Comparison of ENCODE assay signal across 13 mouse cellular contexts in genomic region chr6:61210061-61210737, GRCm38 (mm10). TPM values are rescaled to one million over a fixed set of nuclear protein-coding genes. Genes with fewer than 3 reads are reported as not detected.
DNase-seq lines count a peak whose midpoint lies in the region; ATAC-seq and TF ChIP-seq lines count a peak whose summit lies in the region.
"Had no signal": no experiment of that assay in that cellular context is flagged by ENCODE, and none has a peak within 500 bp of the region (broad histone marks: within the 10 kb centered on the region; RNA-seq: fewer than 3 reads in every experiment).

No protein-coding gene starts in this region.

- H3K4me1 ChIP-seq in hindbrain, embryonic 16.5 days (ENCODE audit: control insufficient read depth, insufficient read depth, low read depth, low read length) = peaks cover 6% of the 10 kb centered on the region
- H3K4me1 ChIP-seq in neural tube, embryonic 14.5 days (ENCODE audit: control insufficient read depth, insufficient read depth, low read length) = no peaks in the 10 kb centered on the region
- H3K4me1 ChIP-seq: heart, embryonic 13.5 days had no signal

- no peaks in the 10 kb centered on the region for H3K27me3 ChIP-seq in hindbrain, embryonic 16.5 days (replicated peaks; ENCODE audit: control insufficient read depth, insufficient read depth, low read length)
- no peaks in the 10 kb centered on the region for H3K27me3 ChIP-seq in neural tube, embryonic 14.5 days (ENCODE audit: control insufficient read depth, insufficient read depth, low read length)
- H3K27me3 ChIP-seq: heart, embryonic 13.5 days had no signal

- H3K36me3 ChIP-seq in hindbrain, embryonic 16.5 days (ENCODE audit: control insufficient read depth, insufficient read depth, low read length) = no peaks in the 10 kb centered on the region
- H3K36me3 ChIP-seq in neural tube, embryonic 14.5 days (ENCODE audit: control insufficient read depth, insufficient read depth, low read length) = no peaks in the 10 kb centered on the region
- H3K36me3 ChIP-seq: heart, embryonic 13.5 days had no signal

- no peak overlapping the region for H3K9ac ChIP-seq in hindbrain, embryonic 16.5 days (ENCODE audit: low read depth, low read length)
- no peak overlapping the region for H3K9ac ChIP-seq in neural tube, embryonic 14.5 days (replicated peaks; ENCODE audit: low read depth, low read length)
- H3K9ac ChIP-seq: heart, embryonic 13.5 days had no signal

- no peak overlapping the region for H3K4me2 ChIP-seq in hindbrain, embryonic 16.5 days (ENCODE audit: low read length)
- no peak overlapping the region for H3K4me2 ChIP-seq in neural tube, embryonic 14.5 days (ENCODE audit: low read depth, low read length)
- H3K4me2 ChIP-seq: heart, embryonic 13.5 days had no signal

- H3K27ac ChIP-seq in layer of hippocampus, adult 2 months = peak overlapping the region; percentile 7; the same call in 1 of the 2 replicates
- no peak overlapping the region for H3K27ac ChIP-seq in hindbrain, embryonic 16.5 days (ENCODE audit: low read depth, low read length)
- H3K27ac ChIP-seq in neural tube, embryonic 14.5 days (ENCODE audit: low read depth, low read length) = no peak overlapping the region
- H3K27ac ChIP-seq: heart, embryonic 13.5 days had no signal

- TF ChIP-seq CTCF in layer of hippocampus, adult 2 months (conservative IDR thresholded peaks at IDR 0.05) = no peak

- no peak for DNase-seq in cerebellum, adult 18-20 months
- no peak for DNase-seq in layer of hippocampus, adult 2 months (ENCODE audit: low spot score in 2 of 2)
- no peak for DNase-seq in layer of hippocampus, postnatal 36 days
- no peak for DNase-seq in ovary, postnatal 14 days (ENCODE audit: low spot score)
- DNase-seq in spleen, adult 12 weeks (ENCODE audit: low spot score) = no peak
- DNase-seq: cerebellum, postnatal 36 days; gastrocnemius, postnatal 10 days had no signal

- H3K9me3 ChIP-seq in hindbrain, embryonic 16.5 days (ENCODE audit: control insufficient read depth, low read length) = no peaks in the 10 kb centered on the region
- no peaks in the 10 kb centered on the region for H3K9me3 ChIP-seq in neural tube, embryonic 14.5 days (ENCODE audit: control insufficient read depth, low read length)
- H3K9me3 ChIP-seq: heart, embryonic 13.5 days had no signal

- H3K4me3 ChIP-seq in layer of hippocampus, adult 2 months = no peak overlapping the region
- no peak overlapping the region for H3K4me3 ChIP-seq in hindbrain, embryonic 16.5 days (ENCODE audit: low read length)
- no peak overlapping the region for H3K4me3 ChIP-seq in neural tube, embryonic 14.5 days (ENCODE audit: low read depth, low read length)
- H3K4me3 ChIP-seq: erythroblast, embryonic 14.5 days; heart, embryonic 13.5 days had no signal

- 53% methylated on average over 4 of the region's 4 CpGs for WGBS in hindbrain, embryonic 16.5 days
- 44% methylated on average over 4 of the region's 4 CpGs for WGBS in neural tube, embryonic 14.5 days

- 0 out of 2 replicates have a peak, but pooled peaks have one; percentile 53 for ATAC-seq in cerebellum, adult (ENCODE audit: insufficient number of reproducible peaks, low FRiP score, low TSS enrichment)
- peak; percentile 77 for ATAC-seq in hindbrain, embryonic 16.5 days
- ATAC-seq in neural tube, embryonic 14.5 days (ENCODE audit: low read depth) = peak; percentile 81; the same call in 1 of the 2 replicates
- ATAC-seq: inflammation-experienced regulatory T-cells, adult 6 months had no signal

RNA-seq across cellular contexts. Expression of gene Ccser1, which starts 30.1 kb away (rescaled TPM):
- total RNA-seq in layer of hippocampus, adult 2 months (2021) = 10 to 100 TPM; 36.9 to 45.1 TPM
- total RNA-seq in layer of hippocampus, postnatal 36 days (2021) = 10 to 100 TPM; 36.1 to 41.7 TPM
- polyA plus RNA-seq in hindbrain, embryonic 16.5 days (2015; fragmentation: Nextera tagmentation; extraction: Ambion mirVana) = 13.3 and 16.5 TPM in 2 replicates
- polyA plus RNA-seq in neural tube, embryonic 14.5 days (2014; fragmentation: Nextera tagmentation; extraction: Ambion mirVana) = 35.1 and 37.5 TPM in 2 replicates
- polyA plus RNA-seq: erythroblast, embryonic 14.5 days; inflammation-experienced regulatory T-cells, adult 6 months had no signal
